Mouse (Mus musculus) forebrain, embryonic 16.5 days (tissue): Measurements from ENCODE around the gene Tmem191c. TPM values are rescaled to one million over a fixed set of nuclear protein-coding genes. Genes with fewer than 3 reads are reported as not detected.

Source experiments
- ATAC-seq: fragments of 200-750 bp; cut with Nextera tagmentation; 2 replicates; pipeline ENCODE4 v1.8.0; 2017; ENCODE audit warnings: mild to moderate bottlenecking, moderate library complexity
- H3K27ac ChIP-seq: fragments of 300-500 bp; sonication (generic); 2 replicates; pipeline ENCODE4 v1.5.1; 2014; ENCODE audit warnings: low read length, control low read depth
- H3K27me3 ChIP-seq: fragments of 300-500 bp; sonication (generic); replicated peaks from 2 replicates; pipeline ENCODE4 v1.6.1; 2014; ENCODE audit warnings: low read length; ENCODE audit not compliant: control insufficient read depth, insufficient read depth
- H3K36me3 ChIP-seq: fragments of 300-500 bp; sonication (generic); 2 replicates; pipeline ENCODE4 v1.6.1; 2014; ENCODE audit not compliant: control insufficient read depth, insufficient read depth
- H3K4me1 ChIP-seq: fragments of 300-500 bp; sonication (generic); replicated peaks from 2 replicates; pipeline ENCODE4 v1.6.1; 2014; ENCODE audit warnings: low read length; ENCODE audit not compliant: control insufficient read depth, insufficient read depth
- H3K4me2 ChIP-seq: fragments of 300-500 bp; sonication (generic); 2 replicates; pipeline ENCODE4 v1.6.1; 2014; ENCODE audit warnings: mild to moderate bottlenecking, low read length, control low read depth
- H3K4me3 ChIP-seq: fragments of 300-500 bp; sonication (generic); replicated peaks from 2 replicates; pipeline ENCODE4 v1.5.1; 2014; ENCODE audit warnings: mild to moderate bottlenecking, low read length, control low read depth
- H3K9ac ChIP-seq: fragments of 300-500 bp; sonication (generic); replicated peaks from 2 replicates; pipeline ENCODE4 v1.6.1; 2014; ENCODE audit warnings: low read depth, low read length, control low read depth
- H3K9me3 ChIP-seq: fragments of 300-500 bp; sonication (generic); 2 replicates; pipeline ENCODE4 v1.6.1; 2016; ENCODE audit warnings: low read length; ENCODE audit not compliant: control insufficient read depth
- WGBS: fragments of 180-500 bp; shearing (Covaris S2); extraction: QIAGEN DNeasy Blood & Tissue Kit; methylation state at CpG from one replicate; pipeline ENCODE4 v1.1.7; 2014; 5-methylcytosine and 5-hydroxymethylcytosine counted together
- polyA plus RNA-seq: library from polyadenylated mRNA; unstranded; fragments of >200 nt; fragmentation: Nextera tagmentation; extraction: Ambion mirVana; gene quantifications from 2 replicates; pipeline ENCODE4 v1.2.1, GENCODE M21; 2015

Gene Tmem191c
- polyA plus RNA-seq, 1 experiment from 2014 or later: 43.0 TPM

DNA sequence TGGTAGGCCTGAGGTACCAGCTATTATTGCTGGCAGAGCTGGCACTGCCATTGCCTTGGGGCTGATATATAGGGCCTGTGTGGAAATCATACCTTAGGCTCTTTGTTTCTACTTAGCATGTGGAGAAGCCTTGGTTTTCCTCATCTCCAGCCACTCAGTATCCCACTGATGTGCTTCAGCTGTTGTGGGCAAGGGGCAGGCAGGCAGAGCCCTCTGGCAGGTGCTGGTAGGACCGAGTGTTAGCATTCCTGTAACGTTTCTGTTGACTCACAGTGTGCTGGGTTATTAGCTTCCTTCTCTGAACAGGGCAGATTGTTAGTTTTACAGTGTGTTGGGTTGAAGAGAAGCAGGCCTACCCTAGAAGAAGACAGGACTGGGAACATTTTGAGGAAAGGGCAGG lies 20.6 kb upstream of the Tmem191c start:
- WGBS: 78% methylated on average over 2 of the region's 2 CpGs
- Histone ChIP-seq H3K9ac (no peak overlapping the region), H3K4me2 (no peak overlapping the region), H3K4me1 (peaks cover 26% of the 10 kb centered on the region), H3K27ac (no peak overlapping the region), H3K4me3 (no peak overlapping the region), H3K36me3 (0 out of 2 replicates have a peak, but pooled peaks cover 7% of the 10 kb centered on the region), H3K9me3 (no peaks in the 10 kb centered on the region), H3K27me3 (no peaks in the 10 kb centered on the region)
- no peak for ATAC-seq

DNA sequence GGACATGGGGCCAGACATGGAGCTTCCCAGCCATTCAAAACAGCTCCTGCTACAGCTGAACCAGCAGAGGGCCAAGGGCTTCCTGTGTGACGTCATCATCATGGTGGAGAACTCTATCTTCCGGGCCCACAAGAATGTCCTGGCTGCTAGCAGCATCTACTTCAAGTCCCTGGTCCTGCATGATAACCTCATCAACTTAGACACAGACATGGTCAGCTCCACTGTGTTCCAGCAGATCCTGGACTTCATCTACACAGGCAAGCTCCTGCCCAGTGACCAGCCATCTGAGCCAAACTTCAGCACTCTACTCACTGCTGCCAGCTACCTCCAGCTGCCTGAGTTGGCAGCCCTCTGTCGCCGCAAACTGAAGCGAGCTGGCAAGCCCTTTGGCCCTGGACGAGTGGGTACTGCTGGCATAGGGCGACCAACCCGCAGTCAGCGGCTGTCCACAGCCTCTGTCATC lies 18.5 kb upstream of the Tmem191c start:
- H3K27ac ChIP-seq: no peak overlapping the region
- H3K4me2 ChIP-seq: no peak overlapping the region
- H3K27me3 ChIP-seq: no peaks in the 10 kb centered on the region
- no peaks in the 10 kb centered on the region for H3K9me3 ChIP-seq
- peaks cover 13% of the 10 kb centered on the region for H3K4me1 ChIP-seq
- no peak overlapping the region for H3K4me3 ChIP-seq
- H3K36me3 ChIP-seq: peaks cover 7% of the 10 kb centered on the region; the same call in 1 of the 2 replicates
- ATAC-seq: 0 out of 2 replicates have a peak, but pooled peaks have one; percentile 13
- no peak overlapping the region for H3K9ac ChIP-seq
- WGBS: 85% methylated on average over 9 of the region's 9 CpGs

DNA sequence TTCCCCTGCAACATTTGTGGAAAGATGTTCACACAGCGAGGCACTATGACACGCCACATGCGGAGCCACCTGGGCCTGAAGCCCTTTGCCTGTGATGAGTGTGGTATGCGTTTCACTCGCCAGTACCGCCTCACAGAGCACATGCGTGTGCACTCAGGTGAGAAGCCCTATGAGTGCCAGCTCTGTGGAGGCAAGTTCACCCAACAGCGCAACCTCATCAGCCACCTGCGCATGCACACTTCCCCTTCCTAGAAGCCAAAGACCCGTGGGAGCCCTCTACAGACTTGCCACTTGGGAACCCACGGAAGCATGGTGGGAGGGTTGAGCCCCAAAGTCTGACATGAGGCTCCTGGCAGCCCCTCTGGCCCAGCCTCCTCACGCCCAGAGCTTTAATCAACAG lies 17.0 kb upstream of the Tmem191c start:
- H3K9me3 ChIP-seq: no peaks in the 10 kb centered on the region
- no peak overlapping the region for H3K4me2 ChIP-seq
- 94% methylated on average over 12 of the region's 12 CpGs for WGBS
- no peak overlapping the region for H3K27ac ChIP-seq
- H3K4me1 ChIP-seq: peaks cover 5% of the 10 kb centered on the region
- no peaks in the 10 kb centered on the region for H3K27me3 ChIP-seq
- H3K36me3 ChIP-seq: peaks cover 7% of the 10 kb centered on the region; the same call in 1 of the 2 replicates
- no peak for ATAC-seq
- H3K9ac ChIP-seq: no peak overlapping the region
- no peak overlapping the region for H3K4me3 ChIP-seq

DNA sequence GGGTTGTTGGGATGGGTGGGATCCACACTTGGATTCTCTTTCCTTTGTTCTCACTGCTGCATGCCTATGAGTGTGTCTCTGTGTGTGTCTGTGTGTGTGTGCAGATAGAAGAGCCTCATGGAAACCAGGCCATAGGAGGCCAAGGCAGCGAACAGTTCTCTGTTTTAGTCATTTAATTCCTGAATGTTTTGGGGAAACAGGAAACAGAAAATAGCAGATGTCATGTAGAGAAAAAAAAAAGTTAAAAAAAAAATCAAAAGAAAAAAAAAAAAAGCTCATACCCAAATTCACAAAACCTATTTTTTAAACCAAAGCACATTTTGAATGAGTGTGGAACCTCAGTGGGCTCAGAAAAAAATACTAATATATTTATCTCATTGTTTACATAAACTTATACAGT lies 14.5 kb upstream of the Tmem191c start:
- Histone ChIP-seq H3K4me2 (no peak overlapping the region), H3K9ac (no peak overlapping the region), H3K9me3 (no peaks in the 10 kb centered on the region), H3K4me1 (no peaks in the 10 kb centered on the region), H3K4me3 (no peak overlapping the region), H3K36me3 (peaks cover 7% of the 10 kb centered on the region; the same call in 1 of the 2 replicates), H3K27me3 (no peaks in the 10 kb centered on the region), H3K27ac (no peak overlapping the region)
- no peak for ATAC-seq
- WGBS: 81% methylated on average over 1 of the region's 1 CpGs

DNA sequence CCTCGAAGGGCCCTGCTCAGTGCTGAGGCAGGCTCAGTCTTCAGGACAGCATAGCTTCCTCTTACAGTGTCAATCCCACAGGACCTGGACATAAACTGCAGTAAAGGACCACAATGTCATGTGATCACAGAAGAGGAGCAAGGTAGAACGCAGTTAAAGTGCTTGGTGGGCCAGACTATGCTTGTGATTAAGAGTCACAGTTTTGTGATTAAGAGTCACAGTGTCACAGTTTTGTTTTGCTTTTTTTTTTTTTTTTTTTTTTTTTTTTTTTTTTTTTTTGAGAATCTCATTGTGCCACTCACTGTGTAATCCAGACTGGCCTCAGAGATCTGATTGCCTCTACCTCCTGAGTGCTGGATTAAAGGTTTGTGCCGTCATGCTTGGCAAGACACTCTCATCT lies 9.8 kb upstream of the Tmem191c start:
- Histone ChIP-seq H3K9ac (no peak overlapping the region), H3K4me1 (no peaks in the 10 kb centered on the region), H3K36me3 (peaks cover 4% of the 10 kb centered on the region; the same call in 1 of the 2 replicates), H3K4me2 (no peak overlapping the region), H3K9me3 (peaks cover 3% of the 10 kb centered on the region; the same call in 1 of the 2 replicates), H3K4me3 (no peak overlapping the region), H3K27ac (no peak overlapping the region), H3K27me3 (no peaks in the 10 kb centered on the region)
- no peak for ATAC-seq
- 75% methylated on average over 3 of the region's 3 CpGs for WGBS

DNA sequence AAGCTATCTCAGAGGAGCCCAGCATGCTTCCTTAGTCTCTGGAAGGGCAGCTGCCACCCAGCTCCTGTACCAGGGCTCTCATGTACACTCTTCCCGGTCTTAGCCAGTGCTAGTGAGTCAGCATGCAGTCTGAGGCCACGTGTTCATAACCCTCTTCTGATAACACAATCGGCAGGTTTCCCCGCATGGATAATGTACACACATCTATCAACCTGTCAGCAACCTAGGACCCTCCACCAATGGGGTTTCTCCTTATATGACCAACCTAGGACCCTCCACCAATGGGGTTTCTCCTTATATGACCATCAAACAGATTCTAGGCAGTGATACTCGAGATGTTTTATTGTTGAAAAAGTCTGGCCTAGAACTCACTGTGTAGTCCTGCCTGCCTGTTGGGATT lies 7.9 kb upstream of the Tmem191c start:
- H3K27me3 ChIP-seq: no peaks in the 10 kb centered on the region
- no peak overlapping the region for H3K27ac ChIP-seq
- H3K4me1 ChIP-seq: no peaks in the 10 kb centered on the region
- H3K4me2 ChIP-seq: no peak overlapping the region
- H3K4me3 ChIP-seq: no peak overlapping the region
- WGBS: 86% methylated on average over 5 of the region's 5 CpGs
- no peak for ATAC-seq
- peaks cover 4% of the 10 kb centered on the region; the same call in 1 of the 2 replicates for H3K36me3 ChIP-seq
- no peak overlapping the region for H3K9ac ChIP-seq
- H3K9me3 ChIP-seq: peaks cover 3% of the 10 kb centered on the region; the same call in 1 of the 2 replicates

DNA sequence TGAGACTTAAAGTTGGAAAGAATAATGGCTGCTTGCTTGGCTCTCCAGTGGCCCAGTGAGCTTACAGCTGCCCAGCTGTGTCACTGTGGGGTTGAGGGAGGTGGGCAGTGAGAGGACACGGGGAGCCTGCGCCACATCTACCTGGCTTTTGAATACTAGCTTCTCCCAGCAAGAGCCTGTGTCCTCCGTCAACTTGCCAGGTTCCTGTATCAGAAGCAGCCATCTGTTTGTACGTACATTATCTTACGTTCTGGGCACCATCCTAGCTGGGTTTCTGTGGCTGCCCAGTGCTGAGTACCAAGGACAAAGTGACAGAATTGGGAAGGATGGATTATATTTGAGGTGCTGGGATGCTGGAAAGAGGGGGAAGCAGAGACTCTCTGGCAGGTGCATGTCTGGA lies 6.0 kb upstream of the Tmem191c start:
- Histone ChIP-seq H3K4me1 (no peaks in the 10 kb centered on the region), H3K4me3 (no peak overlapping the region), H3K36me3 (peaks cover 4% of the 10 kb centered on the region; the same call in 1 of the 2 replicates), H3K4me2 (no peak overlapping the region), H3K27ac (no peak overlapping the region), H3K9ac (no peak overlapping the region), H3K27me3 (no peaks in the 10 kb centered on the region), H3K9me3 (peaks cover 3% of the 10 kb centered on the region; the same call in 1 of the 2 replicates)
- no peak for ATAC-seq
- 97% methylated on average over 5 of the region's 5 CpGs for WGBS

DNA sequence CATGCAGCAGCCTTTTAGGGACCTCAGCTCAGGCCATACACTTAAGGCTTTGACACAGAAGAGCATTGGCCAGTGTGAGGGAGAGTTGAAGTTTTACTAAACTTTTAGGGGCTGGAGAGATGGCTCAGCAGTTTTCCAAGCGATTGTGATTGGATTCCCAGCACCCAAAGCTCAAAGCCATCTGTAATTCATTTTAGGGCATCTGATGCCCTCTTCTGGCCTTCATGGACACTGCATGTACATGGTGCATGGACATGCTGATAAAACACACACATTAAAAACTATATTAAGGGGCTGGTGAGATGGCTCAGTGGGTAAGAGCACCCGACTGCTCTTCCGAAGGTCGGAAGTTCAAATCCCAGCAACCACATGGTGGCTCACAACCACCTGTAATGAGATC lies 4.8 kb upstream of the Tmem191c start:
- ATAC-seq: no peak
- Histone ChIP-seq H3K36me3 (peaks cover 4% of the 10 kb centered on the region; the same call in 1 of the 2 replicates), H3K9ac (no peak overlapping the region), H3K27me3 (no peaks in the 10 kb centered on the region), H3K27ac (no peak overlapping the region), H3K4me2 (no peak overlapping the region), H3K4me3 (no peak overlapping the region), H3K9me3 (peaks cover 3% of the 10 kb centered on the region; the same call in 1 of the 2 replicates), H3K4me1 (no peaks in the 10 kb centered on the region)
- 70% methylated on average over 4 of the region's 4 CpGs for WGBS

DNA sequence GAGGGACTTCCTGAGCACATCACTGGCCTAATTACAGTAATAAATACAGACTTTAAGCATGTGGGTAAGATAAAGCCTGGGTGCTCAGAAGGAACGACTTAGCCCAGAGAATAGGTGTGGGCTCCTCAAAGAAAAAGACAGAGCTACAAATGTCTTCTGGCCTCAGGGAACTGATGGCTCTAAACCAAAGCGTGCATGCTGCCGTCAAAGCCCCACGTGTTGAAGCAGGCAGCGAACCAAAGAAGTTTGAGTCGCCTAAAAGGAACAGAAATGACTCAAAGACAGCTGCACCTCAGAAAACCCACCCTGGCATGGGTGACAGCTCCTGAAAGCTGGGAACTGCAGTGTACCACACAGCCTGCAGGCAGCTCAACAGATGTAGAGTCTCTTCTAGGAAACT lies 4.0 kb upstream of the Tmem191c start:
- Histone ChIP-seq H3K9ac (no peak overlapping the region), H3K9me3 (peaks cover 3% of the 10 kb centered on the region; the same call in 1 of the 2 replicates), H3K4me2 (no peak overlapping the region), H3K27ac (no peak overlapping the region), H3K36me3 (peaks cover 4% of the 10 kb centered on the region; the same call in 1 of the 2 replicates), H3K4me1 (peaks cover 5% of the 10 kb centered on the region), H3K4me3 (no peak overlapping the region), H3K27me3 (peaks cover 4% of the 10 kb centered on the region)
- WGBS: 71% methylated on average over 6 of the region's 6 CpGs
- ATAC-seq: no peak
